Mouse (Mus musculus) embryo, embryonic 11 days (tissue): ENCODE data around the gene Rrp12.

Experiments used
- DNase-seq: peaks from one replicate; pipeline ENCODE4 v3.0.0-alpha.2; 2015

Rrp12 gene

DNA sequence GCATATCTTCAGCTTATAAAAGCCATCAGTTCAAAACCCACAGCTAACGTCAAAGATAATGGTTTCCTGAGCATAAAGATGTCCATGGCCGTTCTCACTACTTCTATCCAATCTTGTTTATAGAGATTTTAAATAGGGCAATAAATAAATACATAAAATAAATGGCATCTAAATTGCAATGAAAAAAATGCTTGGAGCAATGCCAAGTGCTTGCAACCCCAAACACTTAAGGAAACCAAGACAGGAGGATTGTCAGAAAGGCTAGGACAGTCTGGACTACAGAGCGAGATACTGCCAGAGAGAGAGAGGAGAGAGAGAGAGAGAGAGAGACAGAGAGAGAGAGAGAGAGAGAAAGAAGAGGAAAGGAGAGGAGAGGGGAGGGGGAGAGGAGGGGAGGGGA, 69.4 kb downstream of the Rrp12 start:
- DNase-seq, result no peak

DNA sequence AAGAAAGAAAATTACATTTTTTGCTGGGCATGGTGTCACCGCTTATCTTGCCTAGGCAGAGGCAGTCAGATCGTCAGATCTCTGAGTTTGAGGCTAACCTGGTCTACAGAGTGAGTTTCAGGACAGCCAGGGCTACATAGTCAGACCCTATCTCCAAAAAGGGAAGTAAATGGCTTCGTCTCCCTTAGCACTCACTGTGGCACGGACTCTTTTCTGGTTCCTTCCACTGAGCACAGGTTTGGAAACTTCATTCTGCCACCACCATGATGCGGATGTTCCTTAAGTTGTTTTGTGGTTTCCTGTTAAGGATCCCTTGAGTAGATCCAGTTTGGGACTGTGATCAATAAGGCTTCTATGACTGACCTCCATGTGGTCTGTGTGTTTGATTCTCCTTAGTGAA, 71.0 kb downstream of the Rrp12 start:
- no peak for DNase-seq

DNA sequence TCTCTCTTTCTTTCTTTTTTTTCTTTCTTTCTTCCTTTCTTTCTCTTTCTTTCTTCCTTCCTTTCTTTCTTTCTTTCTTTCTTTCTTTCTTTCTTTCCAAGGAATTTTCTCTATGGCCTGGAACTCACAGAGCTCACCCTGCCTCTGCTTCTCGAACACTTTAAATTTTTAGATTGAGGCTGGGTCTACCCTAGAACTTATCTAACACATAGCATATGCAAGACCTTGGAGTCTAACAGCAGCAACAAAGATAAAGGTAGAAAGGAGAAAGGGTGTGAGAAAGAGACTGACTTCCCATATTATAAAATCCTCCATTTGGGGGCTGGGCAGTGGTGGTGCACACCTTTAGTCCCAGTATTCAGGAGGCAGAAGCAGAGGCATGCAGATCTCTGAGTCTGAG, 73.4 kb downstream of the Rrp12 start:
- DNase-seq, result no peak

- no peak for DNase-seq
Observed at GRCm38 (mm10) chr19:41821436-41821835, 74.5 kb downstream of the Rrp12 start.

- no peak for DNase-seq
Observed at GRCm38 (mm10) chr19:41818749-41819148, 77.2 kb downstream of the Rrp12 start.

DNA sequence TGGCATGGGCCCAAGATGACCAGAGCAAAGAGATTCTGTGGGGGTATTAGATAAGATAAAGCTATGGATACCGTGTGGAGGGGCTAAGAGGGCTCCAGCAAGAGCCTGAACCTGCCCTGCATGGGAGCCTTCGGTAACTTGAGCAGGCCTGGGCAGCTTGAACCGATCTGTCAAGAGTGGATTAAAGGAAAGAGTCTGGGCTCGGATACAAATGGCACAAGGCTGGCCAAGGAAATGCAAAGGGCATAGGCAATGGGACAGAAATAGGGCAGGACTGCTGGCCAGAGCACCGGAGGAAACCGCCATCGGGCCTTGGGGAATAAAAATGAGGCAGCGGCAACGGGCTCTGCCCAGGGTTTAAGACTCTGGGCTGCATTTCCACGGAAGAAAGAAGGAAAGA, 78.6 kb downstream of the Rrp12 start:
- DNase-seq, result peak; percentile 39

DNA sequence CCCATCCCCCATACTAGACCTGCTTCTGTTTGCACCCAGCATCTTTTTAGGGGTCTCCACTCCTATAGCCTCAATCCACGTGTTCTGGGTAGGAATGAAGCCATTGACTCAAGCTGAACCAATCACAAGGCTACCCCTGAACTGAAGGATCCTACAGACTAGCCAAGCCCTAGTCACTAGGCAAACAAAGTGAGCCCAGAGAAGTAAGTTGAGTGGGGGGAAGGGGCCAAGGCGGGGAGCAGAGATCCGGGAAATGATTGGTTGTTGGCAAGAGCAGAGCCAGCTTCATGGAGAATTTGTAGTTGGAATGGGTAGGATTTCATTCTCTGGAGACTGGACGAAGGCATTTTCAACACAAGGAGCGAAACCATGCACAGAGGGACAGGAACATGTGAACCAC, 79.1 kb downstream of the Rrp12 start:
- peak; percentile 24 for DNase-seq

- no peak for DNase-seq
Observed at GRCm38 (mm10) chr19:41816410-41816809, 79.6 kb downstream of the Rrp12 start.

DNA sequence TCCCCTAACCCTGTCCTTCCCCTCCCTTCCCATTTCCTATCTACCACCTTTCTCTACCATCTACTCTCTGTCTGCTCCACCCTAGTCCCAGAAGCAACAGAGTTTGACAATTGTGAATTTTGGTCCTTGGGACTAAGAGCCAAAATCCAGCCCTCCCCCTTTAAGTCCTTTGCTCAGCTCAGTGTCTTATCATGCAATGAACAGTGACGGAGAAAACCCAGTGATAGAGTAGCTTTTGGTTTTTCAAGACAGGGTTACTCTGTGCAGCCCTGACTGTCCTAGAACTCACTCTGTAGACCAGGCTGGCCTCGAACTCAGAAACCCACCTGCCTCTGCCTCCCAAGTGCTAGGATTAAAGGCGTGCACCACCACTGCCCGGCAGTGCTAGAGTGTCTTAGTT, 82.6 kb downstream of the Rrp12 start:
- no peak for DNase-seq
